Mouse (Mus musculus) stomach, postnatal 0 days (tissue): Measurements from ENCODE around the gene Trpm3. TPM values are rescaled to one million over a fixed set of nuclear protein-coding genes. Genes with fewer than 3 reads are reported as not detected.

Experiments used
- ATAC-seq: fragments of 200-750 bp; cut with Nextera tagmentation; 2 replicates; pipeline ENCODE4 v1.8.0; 2017; ENCODE audit not compliant: low FRiP score, low TSS enrichment
- DNase-seq: peaks from one replicate; pipeline ENCODE4 v3.0.0-alpha.2; 2016; ENCODE audit warnings: low spot score
- H3K27ac ChIP-seq: fragments of 300-500 bp; sonication (generic); replicated peaks from 2 replicates; pipeline ENCODE4 v1.5.1; 2014; ENCODE audit warnings: mild to moderate bottlenecking, control low read depth
- H3K27me3 ChIP-seq: fragments of 300-500 bp; sonication (generic); 2 replicates; pipeline ENCODE4 v1.6.1; 2014; ENCODE audit warnings: low read length; ENCODE audit not compliant: control insufficient read depth, insufficient read depth
- H3K36me3 ChIP-seq: fragments of 300-500 bp; sonication (generic); 2 replicates; pipeline ENCODE4 v1.6.1; 2014; ENCODE audit warnings: low read length, mixed read lengths; ENCODE audit not compliant: control insufficient read depth, insufficient read depth
- H3K4me1 ChIP-seq: fragments of 300-500 bp; sonication (generic); replicated peaks from 2 replicates; pipeline ENCODE4 v1.6.1; 2014; ENCODE audit warnings: antibody characterized with exemption; ENCODE audit not compliant: control insufficient read depth, insufficient read depth
- H3K4me2 ChIP-seq: fragments of 300-500 bp; sonication (generic); replicated peaks from 2 replicates; pipeline ENCODE4 v1.6.1; 2014; ENCODE audit warnings: low read depth, mild to moderate bottlenecking, control low read depth, moderate library complexity
- H3K4me3 ChIP-seq: fragments of 300-500 bp; sonication (generic); 2 replicates; pipeline ENCODE4 v1.5.1; 2014; ENCODE audit warnings: low read depth, low read length, control low read depth
- H3K9ac ChIP-seq: fragments of 300-500 bp; sonication (generic); 2 replicates; pipeline ENCODE4 v1.6.1; 2014; ENCODE audit warnings: mild to moderate bottlenecking, low read length, control low read depth, mixed read lengths
- H3K9me3 ChIP-seq: fragments of 300-500 bp; sonication (generic); 2 replicates; pipeline ENCODE4 v1.6.1; 2016; ENCODE audit warnings: low read length; ENCODE audit not compliant: control insufficient read depth
- CTCF ChIP-seq: IDR thresholded peaks from 2 replicates; pipeline ENCODE4 v1.5.1; 2016; ENCODE audit warnings: antibody characterized with exemption, low read depth, mild to moderate bottlenecking, moderate library complexity
- EP300 ChIP-seq: optimal IDR thresholded peaks from 2 replicates; pipeline ENCODE3; 2016; ENCODE audit warnings: antibody characterized with exemption
- WGBS: fragments of 180-500 bp; shearing (Covaris S2); extraction: QIAGEN DNeasy Blood & Tissue Kit; methylation state at CpG from one replicate; pipeline ENCODE4 v1.1.7; 2014; 5-methylcytosine and 5-hydroxymethylcytosine counted together
- polyA plus RNA-seq: library from polyadenylated mRNA; unstranded; fragments of >200 nt; fragmentation: Nextera tagmentation; extraction: Ambion mirVana; gene quantifications from 2 replicates; pipeline ENCODE4 v1.2.1, GENCODE M21; 2015

Trpm3 gene
- polyA plus RNA-seq, 1 experiment from 2014 or later: 0.33 TPM

DNA sequence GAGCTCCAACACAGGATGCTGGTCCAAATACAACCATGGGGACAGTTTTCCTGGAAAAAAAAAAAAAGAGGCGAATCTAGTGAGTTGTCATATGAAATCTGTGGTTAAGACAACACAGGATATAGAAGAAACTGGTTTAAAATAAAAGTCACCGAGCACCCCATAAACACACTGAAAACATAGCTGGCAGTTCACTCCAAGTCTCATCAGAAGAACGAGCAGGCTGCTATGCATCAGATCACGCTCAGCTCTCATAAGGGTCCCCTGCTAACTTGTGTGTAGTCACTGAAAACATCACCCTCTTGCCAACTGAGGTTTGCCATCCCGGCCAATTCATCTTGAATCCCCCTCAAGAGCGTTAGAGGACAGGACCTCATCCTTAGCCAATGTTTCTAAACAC, 476.5 kb downstream of the Trpm3 start:
- Histone ChIP-seq H3K4me3 (no peak overlapping the region), H3K9me3 (no peaks in the 10 kb centered on the region), H3K27ac (no peak overlapping the region), H3K4me1 (no peaks in the 10 kb centered on the region), H3K4me2 (no peak overlapping the region), H3K27me3 (no peaks in the 10 kb centered on the region), H3K9ac (no peak overlapping the region), H3K36me3 (no peaks in the 10 kb centered on the region)
- TF ChIP-seq EP300: no peak
- no peak for TF ChIP-seq CTCF
- 87% methylated on average over 6 of the region's 6 CpGs for WGBS
- DNase-seq: no peak
- no peak for ATAC-seq

DNA sequence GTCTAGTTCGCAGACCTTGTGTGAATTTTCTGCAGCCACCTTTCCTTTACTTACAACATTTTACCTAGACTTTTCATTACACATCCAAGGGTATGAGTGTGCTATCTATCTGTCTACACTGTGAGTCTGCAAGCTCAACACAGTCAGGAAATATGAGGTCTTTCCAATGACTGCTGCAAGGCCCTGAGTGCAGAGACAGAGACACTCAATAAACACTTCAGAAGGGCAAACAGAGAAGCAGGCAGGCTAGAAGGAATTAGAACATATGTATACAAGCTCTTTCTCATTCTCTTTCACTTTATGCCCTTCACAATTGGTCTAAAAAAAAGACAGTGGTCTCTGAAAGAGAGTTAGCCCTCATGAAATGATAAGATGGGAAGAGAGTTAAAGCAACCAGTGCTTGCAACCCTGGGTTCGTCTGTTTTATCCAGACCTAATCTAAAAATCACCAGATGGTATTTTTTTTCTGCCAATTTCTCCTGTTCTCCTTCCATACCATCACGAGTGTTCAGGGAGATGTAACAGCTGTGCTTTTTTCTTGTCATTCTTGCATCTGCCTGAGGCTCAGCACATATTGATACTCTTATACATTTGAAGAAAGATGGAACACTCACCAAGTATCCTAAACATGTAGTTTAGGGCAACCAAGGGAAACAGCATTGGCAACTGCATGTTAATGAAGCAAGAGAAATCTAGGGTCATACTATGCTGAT, 486.1 kb downstream of the Trpm3 start:
- Histone ChIP-seq H3K27ac (no peak overlapping the region), H3K27me3 (no peaks in the 10 kb centered on the region), H3K9me3 (no peaks in the 10 kb centered on the region), H3K36me3 (no peaks in the 10 kb centered on the region), H3K4me2 (no peak overlapping the region), H3K4me1 (no peaks in the 10 kb centered on the region), H3K9ac (no peak overlapping the region), H3K4me3 (no peak overlapping the region)
- TF ChIP-seq CTCF: no peak
- TF ChIP-seq EP300: no peak
- WGBS: 50% methylated on average over 3 of the region's 3 CpGs
- DNase-seq (no peak), ATAC-seq (no peak)

DNA sequence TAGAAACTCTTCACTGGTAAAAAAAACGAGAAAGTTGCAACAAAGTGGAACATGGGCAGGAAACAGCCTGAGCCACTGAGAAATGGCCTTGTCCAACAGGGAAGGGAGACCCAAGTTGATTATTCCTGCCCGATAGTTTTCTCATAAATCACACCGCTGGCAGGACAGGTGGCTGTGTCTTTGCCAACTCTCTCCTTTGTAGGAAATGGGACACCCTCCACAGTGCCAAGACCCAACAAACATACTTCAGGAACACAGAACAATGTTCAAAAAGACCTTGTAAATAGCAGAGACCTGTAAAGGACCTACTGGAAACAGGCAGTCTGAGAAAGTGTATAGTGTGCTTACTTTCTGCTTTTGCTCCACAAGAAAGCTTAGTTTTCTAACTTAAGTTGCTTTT, 490.0 kb downstream of the Trpm3 start:
- H3K9me3 ChIP-seq: no peaks in the 10 kb centered on the region
- no peak overlapping the region for H3K27ac ChIP-seq
- TF ChIP-seq EP300 (no peak), CTCF (no peak)
- H3K27me3 ChIP-seq: no peaks in the 10 kb centered on the region
- DNase-seq (no peak), ATAC-seq (no peak)
- WGBS: 69% methylated on average over 3 of the region's 3 CpGs
- H3K4me2 ChIP-seq: no peak overlapping the region
- H3K36me3 ChIP-seq: no peaks in the 10 kb centered on the region
- H3K9ac ChIP-seq: no peak overlapping the region
- no peaks in the 10 kb centered on the region for H3K4me1 ChIP-seq
- no peak overlapping the region for H3K4me3 ChIP-seq

DNA sequence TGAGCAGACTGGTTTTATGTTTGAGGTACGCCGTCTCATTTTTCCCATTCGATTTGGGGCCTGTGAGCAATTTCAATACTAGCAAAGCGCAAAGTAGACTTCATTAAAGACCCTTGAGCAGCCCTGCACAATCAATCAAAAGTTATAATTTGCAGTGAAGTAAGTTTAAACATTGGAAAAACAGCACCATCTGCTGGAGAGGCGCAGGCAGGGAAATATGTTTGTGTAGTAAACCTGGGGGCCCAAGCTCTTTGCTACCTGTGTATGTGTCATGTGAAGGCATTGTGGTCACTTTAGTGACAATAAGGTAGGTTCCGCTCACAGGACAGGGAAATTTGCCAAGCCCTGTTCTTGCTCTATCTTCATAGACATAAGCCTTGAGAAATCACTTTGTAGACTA, 492.5 kb downstream of the Trpm3 start:
- no peak for DNase-seq
- WGBS: 55% methylated on average over 6 of the region's 6 CpGs

DNA sequence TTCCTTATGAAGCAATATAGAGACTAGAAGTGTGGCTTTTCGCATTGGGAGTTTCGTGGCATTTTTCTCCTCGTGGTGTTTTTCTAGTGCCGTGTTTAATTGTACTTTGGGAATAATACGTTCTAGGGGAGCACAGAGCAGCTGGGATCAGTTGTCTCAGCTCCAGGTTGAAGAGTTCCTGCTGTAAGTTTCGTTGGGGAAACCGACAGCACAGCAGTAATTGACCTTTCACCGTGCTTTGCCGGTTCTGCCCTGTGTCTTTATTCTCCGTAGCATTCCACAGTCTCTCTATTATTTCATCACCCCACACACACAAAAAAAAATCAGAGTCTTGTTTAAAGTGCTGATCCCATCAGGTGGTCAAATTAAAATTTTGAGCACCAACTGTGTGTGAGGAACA, 496.8 kb downstream of the Trpm3 start:
- Histone ChIP-seq H3K4me2 (no peak overlapping the region), H3K27me3 (no peaks in the 10 kb centered on the region), H3K9me3 (no peaks in the 10 kb centered on the region), H3K36me3 (no peaks in the 10 kb centered on the region), H3K4me1 (no peaks in the 10 kb centered on the region), H3K9ac (no peak overlapping the region), H3K4me3 (no peak overlapping the region), H3K27ac (no peak overlapping the region)
- TF ChIP-seq EP300 (no peak), CTCF (no peak)
- DNase-seq: no peak
- ATAC-seq: no peak
- WGBS: 38% methylated on average over 10 of the region's 10 CpGs

More for the DNA sequence above, 492.5 kb downstream of the Trpm3 start:
- no peak for ATAC-seq
- H3K4me2 ChIP-seq: no peak overlapping the region
- no peak overlapping the region for H3K9ac ChIP-seq
- H3K27me3 ChIP-seq: no peaks in the 10 kb centered on the region
- H3K36me3 ChIP-seq: no peaks in the 10 kb centered on the region
- H3K4me3 ChIP-seq: no peak overlapping the region
- H3K4me1 ChIP-seq: no peaks in the 10 kb centered on the region
- no peaks in the 10 kb centered on the region for H3K9me3 ChIP-seq
- no peak for TF ChIP-seq EP300
- TF ChIP-seq CTCF: peak; percentile 72
- no peak overlapping the region for H3K27ac ChIP-seq

DNA sequence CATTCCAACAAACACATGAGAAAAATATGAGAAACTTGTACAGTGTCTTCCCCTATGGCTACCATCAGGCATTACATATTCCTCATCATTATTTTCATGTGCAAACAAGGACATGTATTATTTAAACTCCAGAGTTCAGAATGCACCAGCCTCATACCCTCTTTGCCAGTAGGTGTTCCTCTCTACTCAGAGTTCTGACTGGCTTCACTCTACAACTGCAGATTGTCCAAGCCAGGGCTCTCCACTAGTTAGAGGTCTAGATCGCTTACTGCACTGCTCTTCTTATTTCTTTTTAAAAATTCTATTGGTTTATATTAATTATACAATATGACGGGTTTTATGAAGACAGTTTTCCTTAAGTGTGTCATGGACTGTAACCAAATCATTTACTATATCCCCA, 498.9 kb downstream of the Trpm3 start:
- Histone ChIP-seq H3K4me1 (no peaks in the 10 kb centered on the region), H3K9ac (no peak overlapping the region), H3K27ac (no peak overlapping the region), H3K27me3 (no peaks in the 10 kb centered on the region), H3K4me2 (no peak overlapping the region), H3K9me3 (no peaks in the 10 kb centered on the region), H3K4me3 (no peak overlapping the region), H3K36me3 (no peaks in the 10 kb centered on the region)
- DNase-seq (no peak), ATAC-seq (no peak)
- 84% methylated on average over 2 of the region's 2 CpGs for WGBS
- no peak for TF ChIP-seq CTCF
- TF ChIP-seq EP300: no peak
